Mouse (Mus musculus) megakaryocyte, embryonic 14.5 days (primary cell): ENCODE measurements around the gene Il17rc.

Experiments
- FLI1 ChIP-seq: IDR thresholded peaks from 2 replicates; pipeline ENCODE4 v1.6.1; 2012; ENCODE audit warnings: low read length, inconsistent platforms, mixed read lengths
- GATA1 ChIP-seq: IDR thresholded peaks from 3 replicates; pipeline ENCODE4 v1.6.1; 2012; ENCODE audit warnings: mixed read lengths, low read length, inconsistent platforms, borderline replicate concordance

DNA sequence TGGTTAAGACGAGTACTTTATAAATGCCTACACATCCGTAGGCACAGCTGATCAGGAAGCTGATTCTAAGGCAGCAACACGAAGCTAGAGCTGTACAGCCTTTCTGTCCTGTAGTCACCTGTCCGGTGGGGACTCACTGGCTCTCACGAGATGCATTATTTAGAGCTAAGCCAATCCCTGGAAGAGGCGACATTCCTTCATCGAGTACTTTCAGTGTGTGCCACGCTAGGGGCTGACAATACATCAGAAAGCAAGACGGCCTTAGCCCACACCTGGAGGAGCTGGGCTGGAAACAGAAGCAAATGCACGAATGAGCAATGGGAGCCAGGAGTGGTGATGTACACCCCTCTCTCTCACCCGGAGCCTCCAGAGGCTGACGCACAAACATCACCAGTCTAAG is 34.1 kb upstream of the Il17rc start:
- TF ChIP-seq GATA1 (no peak), FLI1 (no peak)
